Mouse (Mus musculus) embryonic fibroblast, embryonic 13.5 days (primary cell): ENCODE results near the gene Filip1.

Experiments
- CTCF ChIP-seq: IDR thresholded peaks from 2 replicates; pipeline ENCODE4 v1.5.1; 2011; ENCODE audit warnings: mild to moderate bottlenecking, control low read depth, low read length, moderate library complexity, borderline replicate concordance; ENCODE audit not compliant: insufficient read depth
- POLR2A ChIP-seq: IDR thresholded peaks from 2 replicates; pipeline ENCODE4 v1.6.1; 2011; ENCODE audit warnings: low read depth, mild to moderate bottlenecking, control low read depth, low read length, moderate library complexity

DNA sequence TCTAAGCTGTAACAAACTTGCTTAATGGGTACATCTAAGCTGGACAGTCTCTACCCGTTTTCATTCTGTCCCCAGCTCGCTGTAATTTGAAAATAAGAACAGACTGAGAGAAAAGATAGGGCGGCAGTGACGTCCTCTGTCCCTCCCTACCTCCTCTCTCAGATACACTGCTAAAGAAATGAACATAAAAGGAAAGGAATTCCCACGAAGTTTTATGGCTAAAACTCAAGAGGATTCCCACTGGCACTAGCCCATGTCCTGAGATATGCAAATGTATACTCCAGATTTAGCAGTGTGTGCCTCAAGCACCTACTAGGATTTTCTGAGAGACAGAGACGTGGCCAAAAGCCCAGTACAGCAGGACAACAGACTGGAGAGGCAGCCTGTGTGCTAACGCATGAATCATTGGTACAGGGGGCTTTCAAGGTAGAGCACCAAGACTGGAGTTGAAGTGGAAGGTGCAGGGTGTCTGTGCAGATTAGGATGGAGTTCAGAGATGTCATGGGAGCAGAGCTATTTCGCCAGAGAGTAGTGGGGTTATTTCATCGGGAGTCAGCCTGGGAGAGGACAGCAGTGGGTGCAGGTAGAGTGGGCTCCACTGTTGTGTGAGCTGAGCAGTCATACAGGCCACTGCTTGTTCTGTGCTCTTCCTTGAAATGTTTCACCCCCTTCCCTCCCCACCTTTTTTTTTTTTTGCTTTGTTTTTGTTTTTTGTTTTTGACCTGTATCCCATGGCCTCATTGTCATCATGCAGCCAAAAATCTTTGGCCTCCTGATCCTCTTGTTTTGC, 92.7 kb downstream of the Filip1 start:
- TF ChIP-seq CTCF (no peak), POLR2A (no peak)
